Mouse (Mus musculus): ENCODE results near the gene Mrpl39.

DNA sequence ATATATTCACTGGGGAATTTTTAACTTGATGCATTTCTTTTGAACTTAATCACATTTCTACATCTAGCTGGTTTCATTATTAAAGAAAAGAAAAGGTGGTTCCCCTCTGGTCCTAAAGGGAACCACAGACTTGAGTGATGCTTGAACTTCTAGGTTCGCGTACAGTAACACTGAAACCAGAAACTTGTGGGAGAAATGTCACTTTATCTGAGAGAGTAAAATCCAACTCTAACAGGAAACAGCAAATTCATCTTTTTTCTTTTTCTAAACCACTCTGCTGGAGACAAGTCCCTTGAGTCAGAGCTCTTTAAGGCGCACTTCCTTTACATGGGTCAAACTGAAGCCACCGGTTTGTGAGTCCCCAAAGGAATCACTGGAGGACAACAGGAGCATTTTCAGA is 22.4 kb downstream of the Mrpl39 start:
- TF ChIP-seq CTCF (conservative IDR thresholded peaks at IDR 0.05; ENCODE audit: insufficient read depth, insufficient read length, low read depth, low read length): no peak
- TF ChIP-seq POLR2A (IDR thresholded peaks at IDR 0.05; ENCODE audit: low read depth, low read length): no peak

Data from kidney, adult 2 months (tissue).